Mouse (Mus musculus): ENCODE data around the gene Gjb5. TPM values are rescaled to one million over a fixed set of nuclear protein-coding genes. Genes with fewer than 3 reads are reported as not detected.

Gene Gjb5
- 0.11 TPM in 1 of 2 replicates, not detected in the other for polyA plus RNA-seq (2012; rRNA removed)

DNA sequence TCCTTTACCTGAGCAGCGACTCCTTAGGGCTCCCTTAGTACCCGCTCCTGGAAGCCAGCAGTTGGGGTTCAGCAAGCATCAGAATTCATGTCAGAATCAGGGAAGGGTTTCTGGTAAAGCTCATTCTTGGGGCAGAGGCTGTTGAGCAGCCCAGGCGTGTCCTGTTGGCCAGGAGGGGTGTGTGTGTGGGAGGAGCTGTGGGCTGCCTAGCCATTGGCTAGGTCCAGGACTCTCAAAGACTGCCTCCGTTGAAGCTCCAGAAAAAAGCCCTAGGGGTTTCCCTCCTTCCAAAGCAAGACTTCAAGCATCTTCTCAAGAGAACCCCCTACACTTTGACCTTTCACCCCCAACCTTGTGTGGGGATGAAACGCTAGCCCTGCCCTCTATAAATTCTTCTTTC is at the start of gene Gjb5:
Gene Gjb5 (minus strand): TSS at position 164 of the 400 bp plus-strand sequence.
- Histone ChIP-seq H3K27ac (ENCODE audit: control insufficient read depth, insufficient read depth, low read depth, low read length) (no peak within 1 kb of the TSS), H3K4me3 (ENCODE audit: control insufficient read depth, low read depth, low read length) (no peak within 1 kb of the TSS), H3K4me1 (ENCODE audit: control insufficient read depth, insufficient read depth, low read length) (no peaks in the 10 kb centered on the region), H3K36me3 (ENCODE audit: control insufficient read depth, insufficient read depth, low read length) (no peaks in the 10 kb centered on the region), H3K27me3 (ENCODE audit: control insufficient read depth, insufficient read depth, low read length) (no peaks in the 10 kb centered on the region)
- TF ChIP-seq CTCF (IDR thresholded peaks at IDR 0.05; ENCODE audit: control insufficient read depth, insufficient read depth, insufficient replicate concordance, low read depth, low read length) = no peak
- no peak for TF ChIP-seq POLR2A (IDR thresholded peaks at IDR 0.05; ENCODE audit: control insufficient read depth, low read depth, low read length)

DNA sequence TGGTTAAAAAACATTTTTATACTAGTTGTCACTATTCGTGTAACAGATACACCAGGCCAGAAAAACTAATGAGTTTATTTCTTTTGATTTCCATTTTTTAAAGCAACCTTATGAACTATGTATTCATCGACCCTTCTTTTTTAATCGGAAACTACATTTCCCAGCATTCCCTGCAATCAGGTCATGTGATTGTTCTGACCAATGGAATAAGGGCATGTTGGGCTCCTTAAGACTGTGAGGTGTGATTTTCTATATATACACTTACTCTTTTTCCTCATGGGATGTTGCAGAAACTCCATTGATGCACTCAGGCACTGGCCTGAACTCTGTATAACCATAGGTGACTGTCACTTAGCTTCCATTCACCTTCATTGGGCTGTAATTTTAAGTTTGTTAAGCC is 44.6 kb upstream of the Gjb5 start:
- no peaks in the 10 kb centered on the region for H3K27me3 ChIP-seq (ENCODE audit: control insufficient read depth, insufficient read depth, low read length)
- no peak overlapping the region for H3K27ac ChIP-seq (ENCODE audit: control insufficient read depth, insufficient read depth, low read depth, low read length)
- TF ChIP-seq CTCF (IDR thresholded peaks at IDR 0.05; ENCODE audit: control insufficient read depth, insufficient read depth, insufficient replicate concordance, low read depth, low read length) = no peak
- TF ChIP-seq POLR2A (IDR thresholded peaks at IDR 0.05; ENCODE audit: control insufficient read depth, low read depth, low read length) = no peak
- H3K36me3 ChIP-seq (ENCODE audit: control insufficient read depth, insufficient read depth, low read length) = no peaks in the 10 kb centered on the region
- no peaks in the 10 kb centered on the region for H3K4me1 ChIP-seq (ENCODE audit: control insufficient read depth, insufficient read depth, low read length)
- H3K4me3 ChIP-seq (ENCODE audit: control insufficient read depth, low read depth, low read length) = no peak overlapping the region

DNA sequence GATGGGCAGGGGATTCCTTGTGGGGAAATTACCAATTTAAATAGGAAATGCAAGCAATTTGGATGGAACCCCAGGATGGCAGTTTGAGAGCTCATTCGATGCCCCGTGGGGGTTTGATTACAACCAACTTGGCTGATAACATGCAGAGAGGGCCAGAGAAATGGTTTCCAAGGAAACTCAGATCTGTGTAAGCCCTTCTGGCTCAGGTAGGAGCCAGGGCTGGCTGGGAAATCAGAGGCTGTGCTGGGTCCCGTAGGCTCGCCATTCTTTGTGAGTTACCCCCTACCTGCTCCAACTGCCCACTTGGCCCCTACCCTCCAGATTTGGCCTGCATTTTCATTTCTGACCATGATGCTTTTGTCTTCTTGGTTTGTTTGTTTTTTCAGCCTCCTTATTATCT is 44.2 kb upstream of the Gjb5 start:
- TF ChIP-seq POLR2A (IDR thresholded peaks at IDR 0.05; ENCODE audit: control insufficient read depth, low read depth, low read length) (no peak), CTCF (IDR thresholded peaks at IDR 0.05; ENCODE audit: control insufficient read depth, insufficient read depth, insufficient replicate concordance, low read depth, low read length) (no peak)
- Histone ChIP-seq H3K27ac (ENCODE audit: control insufficient read depth, insufficient read depth, low read depth, low read length) (no peak overlapping the region), H3K4me1 (ENCODE audit: control insufficient read depth, insufficient read depth, low read length) (no peaks in the 10 kb centered on the region), H3K27me3 (ENCODE audit: control insufficient read depth, insufficient read depth, low read length) (no peaks in the 10 kb centered on the region), H3K36me3 (ENCODE audit: control insufficient read depth, insufficient read depth, low read length) (no peaks in the 10 kb centered on the region), H3K4me3 (ENCODE audit: control insufficient read depth, low read depth, low read length) (no peak overlapping the region)

GRCm38 (mm10) chr4:127400165-127401145 is 42.5 kb upstream of the Gjb5 start:
- Histone ChIP-seq H3K27me3 (ENCODE audit: control insufficient read depth, insufficient read depth, low read length) (no peaks in the 10 kb centered on the region), H3K4me1 (ENCODE audit: control insufficient read depth, insufficient read depth, low read length) (no peaks in the 10 kb centered on the region), H3K4me3 (ENCODE audit: control insufficient read depth, low read depth, low read length) (no peak overlapping the region), H3K27ac (ENCODE audit: control insufficient read depth, insufficient read depth, low read depth, low read length) (no peak overlapping the region), H3K36me3 (ENCODE audit: control insufficient read depth, insufficient read depth, low read length) (no peaks in the 10 kb centered on the region)
- TF ChIP-seq POLR2A (IDR thresholded peaks at IDR 0.05; ENCODE audit: control insufficient read depth, low read depth, low read length) = no peak
- TF ChIP-seq CTCF (IDR thresholded peaks at IDR 0.05; ENCODE audit: control insufficient read depth, insufficient read depth, insufficient replicate concordance, low read depth, low read length) = no peak

DNA sequence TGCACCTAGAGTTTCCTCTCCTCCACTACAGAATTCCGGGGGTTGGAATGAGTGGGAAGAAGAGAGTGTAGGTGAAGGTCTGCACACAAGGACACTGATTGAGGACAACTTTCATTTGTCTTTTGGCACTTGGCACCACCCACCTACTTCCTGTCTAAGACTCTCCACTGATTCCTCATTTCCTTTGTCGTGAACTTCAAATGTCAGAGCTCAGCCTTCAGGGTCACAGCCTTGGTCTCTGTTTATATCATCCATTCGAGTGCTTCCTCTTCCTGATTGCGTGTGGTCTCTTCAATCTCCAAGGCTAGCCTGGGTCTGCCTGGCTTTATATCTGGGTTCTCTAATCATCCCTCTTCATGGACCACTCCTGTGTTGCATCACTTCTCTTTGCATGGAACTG is 37.6 kb upstream of the Gjb5 start:
- H3K27ac ChIP-seq (ENCODE audit: control insufficient read depth, insufficient read depth, low read depth, low read length) = no peak overlapping the region
- no peaks in the 10 kb centered on the region for H3K27me3 ChIP-seq (ENCODE audit: control insufficient read depth, insufficient read depth, low read length)
- no peaks in the 10 kb centered on the region for H3K4me1 ChIP-seq (ENCODE audit: control insufficient read depth, insufficient read depth, low read length)
- no peaks in the 10 kb centered on the region for H3K36me3 ChIP-seq (ENCODE audit: control insufficient read depth, insufficient read depth, low read length)
- no peak for TF ChIP-seq POLR2A (IDR thresholded peaks at IDR 0.05; ENCODE audit: control insufficient read depth, low read depth, low read length)
- no peak for TF ChIP-seq CTCF (IDR thresholded peaks at IDR 0.05; ENCODE audit: control insufficient read depth, insufficient read depth, insufficient replicate concordance, low read depth, low read length)
- no peak overlapping the region for H3K4me3 ChIP-seq (ENCODE audit: control insufficient read depth, low read depth, low read length)

- Histone ChIP-seq H3K4me1 (ENCODE audit: control insufficient read depth, insufficient read depth, low read length) (no peaks in the 10 kb centered on the region; the same call in 1 of the 2 replicates), H3K36me3 (ENCODE audit: control insufficient read depth, insufficient read depth, low read length) (no peaks in the 10 kb centered on the region)
- TF ChIP-seq CTCF (IDR thresholded peaks at IDR 0.05; ENCODE audit: control insufficient read depth, insufficient read depth, insufficient replicate concordance, low read depth, low read length) (no peak), POLR2A (IDR thresholded peaks at IDR 0.05; ENCODE audit: control insufficient read depth, low read depth, low read length) (no peak)
These were observed 31.7 kb upstream of the Gjb5 start for GRCm38 (mm10) chr4:127389645-127390044.

DNA sequence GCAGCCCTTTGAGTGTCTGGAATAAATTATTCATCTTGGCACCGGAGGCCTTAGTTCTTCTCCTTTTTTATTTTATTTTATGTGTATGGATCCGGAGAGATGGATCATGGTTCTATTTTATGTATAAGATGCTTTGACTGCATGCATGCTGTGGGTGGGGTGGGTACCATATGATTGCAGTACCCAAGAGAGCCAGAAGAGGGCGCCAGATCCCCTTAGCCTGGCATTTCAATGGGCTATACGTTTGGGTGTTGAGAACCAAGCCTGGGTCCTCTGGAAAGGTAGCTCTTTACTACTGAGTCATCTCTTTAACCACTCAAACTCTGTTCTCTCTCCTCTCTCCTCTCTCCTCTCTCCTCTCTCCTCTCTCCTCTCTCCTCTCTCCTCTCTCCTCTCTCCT is 19.4 kb upstream of the Gjb5 start:
- H3K27ac ChIP-seq (ENCODE audit: control insufficient read depth, insufficient read depth, low read depth, low read length) = no peak overlapping the region
- no peaks in the 10 kb centered on the region for H3K36me3 ChIP-seq (ENCODE audit: control insufficient read depth, insufficient read depth, low read length)
- peak; percentile 90; the same call in 1 of the 2 replicates for TF ChIP-seq CTCF (IDR thresholded peaks at IDR 0.05; ENCODE audit: control insufficient read depth, insufficient read depth, insufficient replicate concordance, low read depth, low read length)
- TF ChIP-seq POLR2A (IDR thresholded peaks at IDR 0.05; ENCODE audit: control insufficient read depth, low read depth, low read length) = no peak
- no peaks in the 10 kb centered on the region for H3K4me1 ChIP-seq (ENCODE audit: control insufficient read depth, insufficient read depth, low read length)
- no peaks in the 10 kb centered on the region for H3K27me3 ChIP-seq (ENCODE audit: control insufficient read depth, insufficient read depth, low read length)
- no peak overlapping the region for H3K4me3 ChIP-seq (ENCODE audit: control insufficient read depth, low read depth, low read length)

More at GRCm38 (mm10) chr4:127389645-127390044, 31.7 kb upstream of the Gjb5 start:
- H3K27ac ChIP-seq (ENCODE audit: control insufficient read depth, insufficient read depth, low read depth, low read length) = no peak overlapping the region
- H3K4me3 ChIP-seq (ENCODE audit: control insufficient read depth, low read depth, low read length) = no peak overlapping the region
- no peaks in the 10 kb centered on the region for H3K27me3 ChIP-seq (ENCODE audit: control insufficient read depth, insufficient read depth, low read length)

Measured in testis, adult 2 months (tissue).